Mouse (Mus musculus): Measurements from ENCODE around the gene Npas3. TPM values are rescaled to one million over a fixed set of nuclear protein-coding genes. Genes with fewer than 3 reads are reported as not detected.

Gene Npas3
- polyA plus RNA-seq, 1 experiment from 2014 or later: 3.7 TPM

DNA sequence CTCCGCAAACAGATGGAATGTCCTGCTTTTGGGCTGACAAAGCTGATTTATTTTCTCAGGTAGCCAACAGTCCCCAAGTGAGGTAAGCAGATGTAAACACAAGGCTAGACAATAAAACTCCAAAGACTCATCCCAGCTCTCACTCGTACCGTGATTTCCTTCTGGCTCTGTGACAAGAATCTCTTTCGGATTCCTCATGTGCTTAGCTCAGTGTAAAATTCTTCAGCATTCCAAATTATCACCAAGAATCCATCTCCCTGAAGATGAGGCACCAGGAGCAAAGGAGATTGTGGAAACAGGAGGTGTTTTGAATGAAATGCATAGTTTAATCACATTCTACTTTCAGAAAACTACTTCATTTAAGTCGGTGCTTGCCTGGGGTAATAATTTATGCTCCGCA, 509.2 kb downstream of the Npas3 start:
- Histone ChIP-seq H3K36me3 (ENCODE audit: control insufficient read depth, insufficient read depth, low read length) (no peaks in the 10 kb centered on the region), H3K4me3 (ENCODE audit: low read depth, low read length) (no peak overlapping the region), H3K9ac (ENCODE audit: low read length) (no peak overlapping the region), H3K27me3 (replicated peaks; ENCODE audit: control insufficient read depth, insufficient read depth, low read length) (no peaks in the 10 kb centered on the region), H3K9me3 (ENCODE audit: control insufficient read depth, low read length) (no peaks in the 10 kb centered on the region), H3K4me2 (ENCODE audit: low read length) (no peak overlapping the region), H3K27ac (ENCODE audit: low read depth) (no peak overlapping the region), H3K4me1 (replicated peaks; ENCODE audit: control insufficient read depth, insufficient read depth, low read length) (peaks cover 21% of the 10 kb centered on the region)
- WGBS: 42% methylated on average over 6 of the region's 6 CpGs
- DNase-seq (ENCODE audit: low spot score): no peak
- ATAC-seq (replicated peaks; ENCODE audit: low FRiP score, low TSS enrichment, low read depth): no peak

DNA sequence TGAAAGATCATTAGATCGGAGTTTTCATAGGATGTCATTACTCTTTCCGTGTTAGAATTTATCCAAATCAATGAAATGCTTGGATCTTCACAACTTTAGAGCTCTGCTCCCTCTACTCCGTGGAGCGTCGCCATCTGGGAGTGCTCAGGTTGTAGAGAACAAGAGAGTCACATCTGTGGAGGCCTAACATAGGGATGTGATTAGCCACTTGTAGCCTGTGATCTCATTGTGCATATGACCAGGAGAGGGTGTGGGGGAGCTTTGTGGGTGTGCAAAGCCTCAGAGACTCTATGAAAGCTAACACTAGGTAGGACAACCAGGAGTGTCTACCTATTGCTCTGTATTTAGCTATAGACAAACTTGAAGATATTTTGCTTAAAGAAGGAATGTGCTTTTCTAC, 509.9 kb downstream of the Npas3 start:
- Histone ChIP-seq H3K36me3 (ENCODE audit: control insufficient read depth, insufficient read depth, low read length) (no peaks in the 10 kb centered on the region), H3K27ac (ENCODE audit: low read depth) (no peak overlapping the region), H3K4me2 (ENCODE audit: low read length) (no peak overlapping the region), H3K27me3 (replicated peaks; ENCODE audit: control insufficient read depth, insufficient read depth, low read length) (no peaks in the 10 kb centered on the region), H3K9ac (ENCODE audit: low read length) (no peak overlapping the region), H3K4me3 (ENCODE audit: low read depth, low read length) (no peak overlapping the region), H3K4me1 (replicated peaks; ENCODE audit: control insufficient read depth, insufficient read depth, low read length) (peaks cover 15% of the 10 kb centered on the region), H3K9me3 (ENCODE audit: control insufficient read depth, low read length) (no peaks in the 10 kb centered on the region)
- DNase-seq (ENCODE audit: low spot score): no peak
- WGBS: 73% methylated on average over 5 of the region's 5 CpGs
- ATAC-seq (replicated peaks; ENCODE audit: low FRiP score, low TSS enrichment, low read depth): no peak

DNA sequence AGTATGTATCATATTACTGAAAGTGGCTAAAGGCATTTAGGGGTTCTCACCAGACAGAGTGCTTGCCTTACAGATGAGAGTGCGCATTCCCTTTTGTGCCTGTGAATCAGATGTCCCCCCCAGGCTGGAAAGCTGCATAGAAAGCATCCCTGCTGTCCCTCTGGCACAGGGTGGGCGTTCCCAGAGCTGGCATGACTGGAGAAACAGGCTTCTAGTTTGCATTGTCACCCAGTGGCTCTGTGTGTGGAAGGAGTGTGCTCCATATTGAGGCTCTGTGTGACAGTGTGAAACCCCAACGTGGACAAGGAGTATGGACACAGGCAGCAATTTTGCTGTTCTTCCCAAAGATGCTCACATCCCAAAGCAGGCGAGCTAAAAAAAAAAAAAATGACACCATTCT, 515.7 kb downstream of the Npas3 start:
- Histone ChIP-seq H3K4me3 (ENCODE audit: low read depth, low read length) (no peak overlapping the region), H3K27ac (ENCODE audit: low read depth) (no peak overlapping the region), H3K27me3 (replicated peaks; ENCODE audit: control insufficient read depth, insufficient read depth, low read length) (no peaks in the 10 kb centered on the region), H3K9ac (ENCODE audit: low read length) (no peak overlapping the region), H3K4me2 (ENCODE audit: low read length) (no peak overlapping the region), H3K9me3 (ENCODE audit: control insufficient read depth, low read length) (no peaks in the 10 kb centered on the region), H3K36me3 (ENCODE audit: control insufficient read depth, insufficient read depth, low read length) (no peaks in the 10 kb centered on the region), H3K4me1 (replicated peaks; ENCODE audit: control insufficient read depth, insufficient read depth, low read length) (0 out of 2 replicates have a peak, but pooled peaks cover 3% of the 10 kb centered on the region)
- no peak for ATAC-seq (replicated peaks; ENCODE audit: low FRiP score, low TSS enrichment, low read depth)
- DNase-seq (ENCODE audit: low spot score): no peak
- 60% methylated on average over 4 of the region's 4 CpGs for WGBS

DNA sequence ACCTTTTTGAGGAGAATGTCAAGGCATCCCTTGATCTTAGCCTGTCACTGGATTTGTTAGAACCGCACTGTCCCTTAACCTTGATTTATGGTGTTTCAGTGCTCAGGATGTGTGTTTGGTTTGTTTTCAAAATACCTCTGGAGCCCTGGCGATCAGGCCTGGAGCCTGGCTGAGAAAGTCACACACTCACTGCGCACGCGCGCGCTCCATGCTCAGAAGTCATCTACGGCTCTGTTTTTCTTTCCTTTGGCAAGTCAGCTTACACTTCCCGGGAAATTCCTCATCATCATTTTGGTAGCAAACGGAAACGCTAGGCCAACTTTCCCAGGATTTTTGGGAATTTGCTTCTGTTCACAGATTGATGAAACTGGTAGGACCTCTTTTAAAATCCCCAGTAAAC, 519.9 kb downstream of the Npas3 start:
- ATAC-seq (replicated peaks; ENCODE audit: low FRiP score, low TSS enrichment, low read depth) (no peak), DNase-seq (ENCODE audit: low spot score) (no peak)
- H3K4me2 ChIP-seq (ENCODE audit: low read length): peak overlapping the region; percentile 37
- H3K4me3 ChIP-seq (ENCODE audit: low read depth, low read length): no peak overlapping the region
- H3K36me3 ChIP-seq (ENCODE audit: control insufficient read depth, insufficient read depth, low read length): no peaks in the 10 kb centered on the region
- no peaks in the 10 kb centered on the region for H3K27me3 ChIP-seq (replicated peaks; ENCODE audit: control insufficient read depth, insufficient read depth, low read length)
- no peak overlapping the region for H3K27ac ChIP-seq (ENCODE audit: low read depth)
- H3K9me3 ChIP-seq (ENCODE audit: control insufficient read depth, low read length): no peaks in the 10 kb centered on the region
- whole genome bisulfite sequencing: 31% methylated on average over 11 of the region's 11 CpGs
- H3K9ac ChIP-seq (ENCODE audit: low read length): no peak overlapping the region
- no peaks in the 10 kb centered on the region for H3K4me1 ChIP-seq (replicated peaks; ENCODE audit: control insufficient read depth, insufficient read depth, low read length)

DNA sequence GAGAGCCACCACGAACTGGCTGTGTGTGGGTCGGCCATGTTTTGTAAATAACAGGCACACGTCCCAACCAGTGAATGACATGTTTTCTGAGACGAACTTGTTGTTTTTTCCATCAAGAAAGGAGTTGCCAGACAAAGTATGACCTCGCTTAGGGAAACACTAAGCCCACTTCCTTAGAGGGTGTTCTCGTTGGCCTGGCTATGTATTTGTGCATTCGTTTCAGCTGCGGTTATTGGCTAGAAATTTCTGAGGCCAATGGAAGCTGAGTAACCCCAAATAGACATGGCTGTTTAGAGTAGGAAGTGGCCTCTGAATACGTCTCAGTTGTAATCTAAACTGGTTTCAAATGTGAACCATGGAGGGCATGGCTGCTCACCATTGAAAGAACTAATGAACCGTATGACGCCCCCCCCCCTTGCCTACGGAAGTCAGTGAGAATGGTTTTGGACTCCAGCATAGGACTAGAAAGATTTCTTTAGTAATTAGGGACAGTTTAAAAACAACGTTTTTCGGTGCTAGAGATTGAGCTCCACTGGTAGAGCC, 523.0 kb downstream of the Npas3 start:
- no peaks in the 10 kb centered on the region for H3K36me3 ChIP-seq (ENCODE audit: control insufficient read depth, insufficient read depth, low read length)
- no peak overlapping the region for H3K4me2 ChIP-seq (ENCODE audit: low read length)
- H3K9ac ChIP-seq (ENCODE audit: low read length): no peak overlapping the region
- H3K4me1 ChIP-seq (replicated peaks; ENCODE audit: control insufficient read depth, insufficient read depth, low read length): no peaks in the 10 kb centered on the region
- no peak for DNase-seq (ENCODE audit: low spot score)
- H3K27ac ChIP-seq (ENCODE audit: low read depth): no peak overlapping the region
- no peaks in the 10 kb centered on the region for H3K9me3 ChIP-seq (ENCODE audit: control insufficient read depth, low read length)
- 88% methylated on average over 14 of the region's 14 CpGs for WGBS
- H3K4me3 ChIP-seq (ENCODE audit: low read depth, low read length): no peak overlapping the region
- H3K27me3 ChIP-seq (replicated peaks; ENCODE audit: control insufficient read depth, insufficient read depth, low read length): no peaks in the 10 kb centered on the region
- ATAC-seq (replicated peaks; ENCODE audit: low FRiP score, low TSS enrichment, low read depth): no peak

DNA sequence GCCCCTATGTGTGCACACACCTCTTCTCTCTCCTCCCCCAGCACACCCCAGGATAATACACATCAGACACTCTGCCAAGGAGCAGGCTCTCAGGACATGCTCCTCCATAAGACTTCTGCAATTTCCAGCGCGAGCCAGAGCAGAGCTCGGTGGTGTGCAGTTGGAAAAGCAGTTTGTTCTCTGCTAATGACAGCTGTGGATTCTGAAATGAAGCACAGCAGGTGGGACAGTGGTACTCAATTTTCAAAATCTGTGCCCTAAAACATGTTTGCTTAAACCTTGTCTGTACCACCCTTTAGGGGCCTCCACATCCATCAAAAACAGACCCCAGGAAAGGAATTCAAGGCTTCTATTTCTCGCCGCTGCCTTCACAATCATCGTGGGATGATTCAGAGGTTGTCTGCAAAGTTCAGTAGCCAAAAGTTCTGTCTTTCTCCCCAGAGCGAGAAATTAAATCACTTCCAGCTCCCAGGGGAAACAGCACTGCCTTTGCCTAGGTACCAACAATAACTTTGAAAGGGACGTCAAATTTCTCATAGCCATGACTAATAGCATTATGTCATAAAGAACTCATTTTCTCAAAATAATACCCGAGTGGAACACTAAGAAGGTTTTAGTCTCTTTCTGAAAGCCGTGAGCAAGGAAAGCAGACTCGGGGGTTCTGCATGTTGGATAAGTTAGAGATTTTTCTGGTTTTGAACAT, 533.5 kb downstream of the Npas3 start:
- Histone ChIP-seq H3K4me3 (ENCODE audit: low read depth, low read length) (no peak overlapping the region), H3K4me2 (ENCODE audit: low read length) (no peak overlapping the region), H3K4me1 (replicated peaks; ENCODE audit: control insufficient read depth, insufficient read depth, low read length) (0 out of 2 replicates have a peak, but pooled peaks cover 4% of the 10 kb centered on the region), H3K9me3 (ENCODE audit: control insufficient read depth, low read length) (no peaks in the 10 kb centered on the region), H3K36me3 (ENCODE audit: control insufficient read depth, insufficient read depth, low read length) (no peaks in the 10 kb centered on the region), H3K27me3 (replicated peaks; ENCODE audit: control insufficient read depth, insufficient read depth, low read length) (no peaks in the 10 kb centered on the region), H3K9ac (ENCODE audit: low read length) (no peak overlapping the region), H3K27ac (ENCODE audit: low read depth) (no peak overlapping the region)
- ATAC-seq (replicated peaks; ENCODE audit: low FRiP score, low TSS enrichment, low read depth): no peak
- DNase-seq (ENCODE audit: low spot score): no peak
- 45% methylated on average over 11 of the region's 11 CpGs for WGBS

DNA sequence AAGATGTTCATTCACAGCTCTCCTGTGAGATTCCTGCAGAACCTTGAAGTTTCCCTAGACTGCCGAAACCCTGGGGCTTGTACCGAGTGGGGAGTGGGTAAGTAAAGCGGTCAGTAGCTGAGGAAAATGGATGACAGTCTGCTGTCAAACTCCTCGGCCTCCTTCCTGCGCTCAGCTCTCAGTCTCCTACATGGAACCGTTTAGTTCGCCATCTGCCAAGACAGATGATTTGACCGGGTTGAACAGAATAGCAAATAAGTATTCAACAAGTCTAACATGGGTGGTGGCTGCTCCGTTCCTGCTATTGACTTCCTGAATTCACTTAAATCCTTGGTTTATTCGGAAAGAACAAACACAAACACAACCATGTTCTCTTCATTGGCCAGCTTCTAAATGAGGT, 541.0 kb downstream of the Npas3 start:
- H3K9ac ChIP-seq (ENCODE audit: low read length): no peak overlapping the region
- H3K4me1 ChIP-seq (replicated peaks; ENCODE audit: control insufficient read depth, insufficient read depth, low read length): no peaks in the 10 kb centered on the region
- DNase-seq (ENCODE audit: low spot score) (no peak), ATAC-seq (replicated peaks; ENCODE audit: low FRiP score, low TSS enrichment, low read depth) (no peak)
- H3K27me3 ChIP-seq (replicated peaks; ENCODE audit: control insufficient read depth, insufficient read depth, low read length): no peaks in the 10 kb centered on the region
- WGBS: 88% methylated on average over 10 of the region's 10 CpGs
- no peak overlapping the region for H3K4me3 ChIP-seq (ENCODE audit: low read depth, low read length)
- no peak overlapping the region for H3K27ac ChIP-seq (ENCODE audit: low read depth)
- no peaks in the 10 kb centered on the region for H3K36me3 ChIP-seq (ENCODE audit: control insufficient read depth, insufficient read depth, low read length)
- no peaks in the 10 kb centered on the region for H3K9me3 ChIP-seq (ENCODE audit: control insufficient read depth, low read length)
- no peak overlapping the region for H3K4me2 ChIP-seq (ENCODE audit: low read length)

DNA sequence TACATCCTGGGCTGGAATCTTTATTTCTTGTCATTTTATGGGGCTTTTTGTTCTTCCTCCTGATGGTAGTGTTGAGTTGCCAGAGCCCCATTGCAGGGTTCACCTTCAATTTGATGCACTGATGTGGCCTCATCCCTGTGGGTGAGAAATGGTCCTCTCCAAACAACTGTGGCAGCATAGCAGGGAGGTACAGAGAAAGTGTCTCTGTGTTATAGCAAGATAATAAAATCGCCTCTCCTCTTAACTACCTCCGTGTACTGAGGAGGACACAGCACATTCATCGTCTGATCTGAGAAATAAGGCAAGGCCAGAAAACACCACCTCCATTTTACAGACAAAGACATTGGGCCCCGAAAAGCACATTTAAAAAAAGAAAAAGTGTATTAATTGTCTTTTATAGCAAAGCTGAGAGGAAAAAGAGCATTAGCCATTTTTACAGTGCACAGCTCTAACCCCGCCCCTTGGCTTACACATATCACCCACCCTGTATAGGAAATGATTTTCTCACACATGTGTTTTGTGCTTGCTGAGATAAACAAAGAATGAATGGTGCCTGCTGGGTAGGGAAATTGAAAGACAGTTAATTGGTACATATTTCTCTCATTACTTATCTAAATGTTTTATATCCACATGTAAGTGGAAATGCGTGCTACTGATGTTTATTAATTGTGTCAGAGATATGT, 546.4 kb downstream of the Npas3 start:
- DNase-seq (ENCODE audit: low spot score): no peak
- H3K36me3 ChIP-seq (ENCODE audit: control insufficient read depth, insufficient read depth, low read length): no peaks in the 10 kb centered on the region
- no peak overlapping the region for H3K4me2 ChIP-seq (ENCODE audit: low read length)
- no peak overlapping the region for H3K27ac ChIP-seq (ENCODE audit: low read depth)
- no peak overlapping the region for H3K4me3 ChIP-seq (ENCODE audit: low read depth, low read length)
- ATAC-seq (replicated peaks; ENCODE audit: low FRiP score, low TSS enrichment, low read depth): no peak
- no peaks in the 10 kb centered on the region for H3K4me1 ChIP-seq (replicated peaks; ENCODE audit: control insufficient read depth, insufficient read depth, low read length)
- no peaks in the 10 kb centered on the region for H3K9me3 ChIP-seq (ENCODE audit: control insufficient read depth, low read length)
- H3K9ac ChIP-seq (ENCODE audit: low read length): no peak overlapping the region
- no peaks in the 10 kb centered on the region for H3K27me3 ChIP-seq (replicated peaks; ENCODE audit: control insufficient read depth, insufficient read depth, low read length)
- WGBS: 70% methylated on average over 6 of the region's 6 CpGs

DNA sequence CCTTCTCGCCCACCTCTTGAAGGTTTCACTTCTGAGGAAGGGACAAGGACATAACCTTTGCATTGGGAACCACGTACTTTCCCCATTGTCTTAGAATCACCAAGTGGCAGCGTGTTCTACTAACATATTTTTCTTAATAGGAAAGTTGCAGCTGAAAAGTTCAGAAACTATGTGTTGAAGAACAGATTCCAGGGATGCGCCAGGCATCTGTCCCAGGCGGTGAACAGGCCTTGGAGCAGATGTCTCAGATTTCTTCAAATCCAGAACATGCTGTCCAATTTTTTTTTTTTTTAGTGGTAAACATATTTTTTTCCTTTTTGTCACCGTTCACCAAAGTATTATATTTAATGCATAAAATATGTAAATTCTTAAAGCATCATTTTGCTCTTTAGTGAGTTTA, 553.4 kb downstream of the Npas3 start:
- H3K4me1 ChIP-seq (replicated peaks; ENCODE audit: control insufficient read depth, insufficient read depth, low read length): no peaks in the 10 kb centered on the region
- H3K4me3 ChIP-seq (ENCODE audit: low read depth, low read length): no peak overlapping the region
- H3K9ac ChIP-seq (ENCODE audit: low read length): no peak overlapping the region
- H3K27ac ChIP-seq (ENCODE audit: low read depth): no peak overlapping the region
- H3K27me3 ChIP-seq (replicated peaks; ENCODE audit: control insufficient read depth, insufficient read depth, low read length): no peaks in the 10 kb centered on the region
- 61% methylated on average over 6 of the region's 6 CpGs for WGBS
- DNase-seq (ENCODE audit: low spot score): no peak
- H3K4me2 ChIP-seq (ENCODE audit: low read length): no peak overlapping the region
- H3K36me3 ChIP-seq (ENCODE audit: control insufficient read depth, insufficient read depth, low read length): no peaks in the 10 kb centered on the region
- ATAC-seq (replicated peaks; ENCODE audit: low FRiP score, low TSS enrichment, low read depth): no peak
- H3K9me3 ChIP-seq (ENCODE audit: control insufficient read depth, low read length): no peaks in the 10 kb centered on the region

Measured in intestine, embryonic 14.5 days (tissue).